Mouse (Mus musculus): ENCODE results near the gene Gm3629. TPM values are rescaled to one million over a fixed set of nuclear protein-coding genes. Genes with fewer than 3 reads are reported as not detected.

The Gm3629 gene
- not detected in 2 replicates for polyA plus RNA-seq (2012; rRNA removed)

GRCm38 (mm10) chr14:6590513-6590912 is at the start of gene Gm3629:
Gene Gm3629, minus strand, starts transcription at chr14:6590613.

GRCm38 (mm10) chr14:6622318-6622717 is 31.9 kb upstream of the Gm3629 start, which contains the start of gene Gm3460:
Gene Gm3460, minus strand, starts transcription at chr14:6622418.

GRCm38 (mm10) chr14:6537190-6537589 is 53.2 kb downstream of the Gm3629 start, which contains the start of gene Gm8356:
Gene Gm8356, minus strand, starts transcription at chr14:6537290.

Other genes starting within 250 kb of the Gm3629 start
- gene Gm3618, start 246.9 kb downstream of the Gm3629 start, polyA plus RNA-seq (2012; rRNA removed) = not detected in 2 replicates
- not detected in 2 replicates for gene Gm16440, start 200.3 kb downstream of the Gm3629 start, polyA plus RNA-seq (2012; rRNA removed)
- gene Gm3591, start 178.1 kb downstream of the Gm3629 start, polyA plus RNA-seq (2012; rRNA removed) = 0.32 TPM in 1 of 2 replicates, not detected in the other
- not detected in 2 replicates for gene Gm3594, start 146.0 kb downstream of the Gm3629 start, polyA plus RNA-seq (2012; rRNA removed)
- gene Gm8356, start 53.3 kb downstream of the Gm3629 start, polyA plus RNA-seq (2012; rRNA removed) = not detected in 2 replicates
- not detected in 2 replicates for gene Gm3460, start 31.8 kb upstream of the Gm3629 start, polyA plus RNA-seq (2012; rRNA removed)
- not detected in 2 replicates for gene Gm10251, start 93.6 kb upstream of the Gm3629 start, polyA plus RNA-seq (2012; rRNA removed)
- gene Gm8050, start 129.6 kb upstream of the Gm3629 start, polyA plus RNA-seq (2012; rRNA removed) = not detected in 2 replicates
- 0.35 TPM in 1 of 2 replicates, not detected in the other for gene Gm3636, start 151.7 kb upstream of the Gm3629 start, polyA plus RNA-seq (2012; rRNA removed)
- gene Gm8362, start 183.8 kb upstream of the Gm3629 start, polyA plus RNA-seq (2012; rRNA removed) = not detected in 2 replicates
- gene Gm3642, start 249.7 kb upstream of the Gm3629 start, polyA plus RNA-seq (2012; rRNA removed) = not detected in 2 replicates